Mouse (Mus musculus): ENCODE data around the gene Rnf5. TPM values are rescaled to one million over a fixed set of nuclear protein-coding genes. Genes with fewer than 3 reads are reported as not detected.

Gene Rnf5
- polyA plus RNA-seq, 1 experiment from 2014 or later: 114 TPM

DNA sequence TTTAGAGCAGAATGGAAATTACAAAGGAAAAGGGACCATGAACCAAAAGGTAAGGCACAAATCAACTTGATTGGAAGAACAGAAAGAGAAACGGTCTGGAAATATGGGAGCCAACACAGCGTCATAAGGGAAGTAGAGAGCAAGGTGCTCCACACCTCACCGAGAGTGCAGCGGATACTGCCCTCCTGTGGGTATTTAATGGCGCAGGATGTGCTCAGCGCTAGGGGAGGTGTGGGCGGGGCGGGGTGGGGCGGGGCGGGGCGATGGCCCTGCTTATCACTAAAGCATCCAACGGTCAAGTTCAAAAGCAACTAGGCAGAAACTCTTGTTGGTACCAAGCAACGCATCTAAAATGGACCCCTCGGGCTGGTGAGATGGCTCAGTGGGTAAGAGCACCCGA, 43.6 kb downstream of the Rnf5 start:
- 24% methylated on average over 15 of the region's 15 CpGs for WGBS
- no peak for ATAC-seq (replicated peaks; ENCODE audit: extremely low read depth, insufficient read depth, low FRiP score)
- no peaks in the 10 kb centered on the region for H3K27me3 ChIP-seq (ENCODE audit: control insufficient read depth, insufficient read depth, low read length)
- H3K9me3 ChIP-seq (replicated peaks; ENCODE audit: control insufficient read depth, low read length): 0 out of 2 replicates have a peak, but pooled peaks cover 2% of the 10 kb centered on the region
- H3K9ac ChIP-seq (ENCODE audit: low read length): no peak overlapping the region
- H3K4me1 ChIP-seq (ENCODE audit: control insufficient read depth, insufficient read depth, low read length): peaks cover 8% of the 10 kb centered on the region
- H3K36me3 ChIP-seq (ENCODE audit: control insufficient read depth, insufficient read depth): no peaks in the 10 kb centered on the region
- no peak overlapping the region for H3K4me3 ChIP-seq (ENCODE audit: low read length)
- no peak overlapping the region for H3K27ac ChIP-seq (ENCODE audit: low read length)
- no peak overlapping the region for H3K4me2 ChIP-seq (ENCODE audit: low read depth, low read length)

DNA sequence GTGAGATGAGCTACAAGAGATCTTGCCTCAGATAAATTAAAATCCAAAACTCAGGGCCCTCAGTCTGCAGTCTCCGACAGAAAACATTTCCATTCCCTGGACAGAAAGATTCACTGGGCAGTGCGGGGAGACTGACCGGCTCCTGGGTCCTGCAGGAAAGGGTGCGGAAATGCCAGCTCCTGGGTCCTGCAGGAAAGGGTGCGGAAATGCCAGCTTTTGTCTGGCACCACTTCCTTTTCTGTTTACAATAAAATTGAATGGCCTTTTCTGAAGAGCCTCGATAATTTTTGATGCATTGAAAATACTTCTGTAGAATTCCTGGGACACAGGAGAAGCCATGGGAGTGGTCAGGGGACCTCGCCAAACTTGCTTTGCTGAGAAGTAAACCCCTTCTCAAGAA, 44.4 kb downstream of the Rnf5 start:
- peaks cover 3% of the 10 kb centered on the region for H3K4me1 ChIP-seq (ENCODE audit: control insufficient read depth, insufficient read depth, low read length)
- no peak overlapping the region for H3K4me3 ChIP-seq (ENCODE audit: low read length)
- no peak overlapping the region for H3K9ac ChIP-seq (ENCODE audit: low read length)
- 0 out of 2 replicates have a peak, but pooled peaks cover 2% of the 10 kb centered on the region for H3K9me3 ChIP-seq (replicated peaks; ENCODE audit: control insufficient read depth, low read length)
- H3K36me3 ChIP-seq (ENCODE audit: control insufficient read depth, insufficient read depth): no peaks in the 10 kb centered on the region
- no peak overlapping the region for H3K4me2 ChIP-seq (ENCODE audit: low read depth, low read length)
- ATAC-seq (replicated peaks; ENCODE audit: extremely low read depth, insufficient read depth, low FRiP score): no peak
- no peaks in the 10 kb centered on the region for H3K27me3 ChIP-seq (ENCODE audit: control insufficient read depth, insufficient read depth, low read length)
- 81% methylated on average over 7 of the region's 7 CpGs for WGBS
- no peak overlapping the region for H3K27ac ChIP-seq (ENCODE audit: low read length)

DNA sequence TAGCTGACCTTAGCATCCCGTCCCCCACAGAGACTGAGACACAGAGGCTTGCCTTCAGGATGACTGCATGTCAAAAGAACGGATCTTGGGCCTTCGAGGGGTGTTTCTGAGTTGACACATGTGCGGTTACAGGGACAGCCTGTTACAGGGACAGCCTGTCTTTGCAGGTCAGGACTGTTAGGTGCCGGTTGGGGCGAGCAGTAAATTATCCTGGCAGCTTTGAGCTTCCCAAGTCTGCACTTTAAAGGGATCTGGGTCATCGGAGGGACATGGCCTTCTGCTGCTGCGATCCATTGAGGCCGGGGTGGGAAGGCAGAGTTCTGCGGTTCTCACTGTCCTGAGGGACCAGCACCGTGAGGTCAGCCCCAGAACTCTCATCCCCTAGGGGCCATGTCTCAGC, 46.1 kb downstream of the Rnf5 start:
- Histone ChIP-seq H3K27ac (ENCODE audit: low read length) (no peak overlapping the region), H3K9me3 (replicated peaks; ENCODE audit: control insufficient read depth, low read length) (0 out of 2 replicates have a peak, but pooled peaks cover 2% of the 10 kb centered on the region), H3K36me3 (ENCODE audit: control insufficient read depth, insufficient read depth) (no peaks in the 10 kb centered on the region), H3K4me1 (ENCODE audit: control insufficient read depth, insufficient read depth, low read length) (no peaks in the 10 kb centered on the region), H3K4me3 (ENCODE audit: low read length) (no peak overlapping the region), H3K27me3 (ENCODE audit: control insufficient read depth, insufficient read depth, low read length) (no peaks in the 10 kb centered on the region), H3K9ac (ENCODE audit: low read length) (no peak overlapping the region), H3K4me2 (ENCODE audit: low read depth, low read length) (no peak overlapping the region)
- ATAC-seq (replicated peaks; ENCODE audit: extremely low read depth, insufficient read depth, low FRiP score): no peak
- 69% methylated on average over 11 of the region's 11 CpGs for WGBS

DNA sequence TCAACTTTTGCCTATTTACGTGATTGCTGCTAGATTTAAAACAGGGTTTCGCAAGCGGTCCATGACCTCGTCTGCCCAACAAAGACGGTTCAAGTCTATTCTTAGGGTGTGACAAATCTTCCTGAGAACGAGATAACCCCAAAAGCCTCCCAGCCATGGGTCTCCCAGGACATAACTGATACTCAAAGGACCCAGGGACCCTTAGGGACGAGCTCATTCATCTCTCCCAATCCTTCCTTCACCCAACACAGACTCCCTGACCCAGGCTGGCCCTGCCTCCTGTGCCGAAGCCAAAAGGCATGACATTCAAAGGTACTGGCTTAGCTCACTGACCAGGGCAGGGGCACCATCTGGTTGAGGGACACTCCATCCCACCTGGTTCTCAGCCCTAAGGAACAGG, 47.1 kb downstream of the Rnf5 start:
- Histone ChIP-seq H3K4me2 (ENCODE audit: low read depth, low read length) (no peak overlapping the region), H3K36me3 (ENCODE audit: control insufficient read depth, insufficient read depth) (no peaks in the 10 kb centered on the region), H3K27me3 (ENCODE audit: control insufficient read depth, insufficient read depth, low read length) (no peaks in the 10 kb centered on the region), H3K4me3 (ENCODE audit: low read length) (no peak overlapping the region), H3K9me3 (replicated peaks; ENCODE audit: control insufficient read depth, low read length) (0 out of 2 replicates have a peak, but pooled peaks cover 2% of the 10 kb centered on the region), H3K9ac (ENCODE audit: low read length) (no peak overlapping the region), H3K27ac (ENCODE audit: low read length) (no peak overlapping the region), H3K4me1 (ENCODE audit: control insufficient read depth, insufficient read depth, low read length) (no peaks in the 10 kb centered on the region)
- ATAC-seq (replicated peaks; ENCODE audit: extremely low read depth, insufficient read depth, low FRiP score): no peak
- WGBS: 64% methylated on average over 8 of the region's 8 CpGs

DNA sequence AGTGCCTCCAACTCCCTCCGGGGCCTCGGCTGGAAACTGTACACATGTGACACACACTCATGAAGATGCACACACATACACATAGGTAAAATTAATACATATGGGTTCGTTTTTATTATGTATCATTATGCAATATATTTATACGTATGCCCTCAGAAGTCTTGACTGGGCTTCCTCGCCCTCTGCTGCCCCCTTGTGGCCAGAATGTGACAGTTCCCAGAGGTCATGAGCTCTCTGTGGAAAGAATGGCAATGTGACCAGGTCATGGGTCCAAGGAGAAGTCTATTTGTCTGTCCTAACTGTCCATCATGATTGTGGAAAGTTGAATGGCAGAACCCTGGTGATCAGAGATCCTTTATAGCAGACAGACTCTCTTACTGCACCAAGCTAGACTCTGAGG, 48.0 kb downstream of the Rnf5 start:
- no peaks in the 10 kb centered on the region for H3K36me3 ChIP-seq (ENCODE audit: control insufficient read depth, insufficient read depth)
- H3K4me2 ChIP-seq (ENCODE audit: low read depth, low read length): no peak overlapping the region
- H3K9ac ChIP-seq (ENCODE audit: low read length): no peak overlapping the region
- H3K27me3 ChIP-seq (ENCODE audit: control insufficient read depth, insufficient read depth, low read length): no peaks in the 10 kb centered on the region
- no peak overlapping the region for H3K4me3 ChIP-seq (ENCODE audit: low read length)
- H3K27ac ChIP-seq (ENCODE audit: low read length): no peak overlapping the region
- 0 out of 2 replicates have a peak, but pooled peaks cover 1% of the 10 kb centered on the region for H3K9me3 ChIP-seq (replicated peaks; ENCODE audit: control insufficient read depth, low read length)
- ATAC-seq (replicated peaks; ENCODE audit: extremely low read depth, insufficient read depth, low FRiP score): 0 out of 2 replicates have a peak, but pooled peaks have one; percentile 18
- H3K4me1 ChIP-seq (ENCODE audit: control insufficient read depth, insufficient read depth, low read length): no peaks in the 10 kb centered on the region
- WGBS: 20% methylated on average over 5 of the region's 5 CpGs

Other genes starting within 250 kb of the Rnf5 start
- 0.09 TPM in 1 of 2 replicates, not detected in the other for gene Btnl2, start 248.9 kb downstream of the Rnf5 start, polyA plus RNA-seq (2015; fragmentation: Nextera tagmentation; extraction: Ambion mirVana)
- gene Btnl1, start 226.6 kb downstream of the Rnf5 start, polyA plus RNA-seq (2015; fragmentation: Nextera tagmentation; extraction: Ambion mirVana): 0.18 TPM in 1 of 2 replicates, not detected in the other
- not detected in 2 replicates for gene BC051142, start 204.9 kb downstream of the Rnf5 start, polyA plus RNA-seq (2015; fragmentation: Nextera tagmentation; extraction: Ambion mirVana)
- gene Btnl4, start 126.4 kb downstream of the Rnf5 start, polyA plus RNA-seq (2015; fragmentation: Nextera tagmentation; extraction: Ambion mirVana): 0.08 TPM in 1 of 2 replicates, not detected in the other
- 0.26 TPM in 1 of 2 replicates, not detected in the other for gene Btnl6, start 86.3 kb downstream of the Rnf5 start, polyA plus RNA-seq (2015; fragmentation: Nextera tagmentation; extraction: Ambion mirVana)
- 4.8 and 9.0 TPM in 2 replicates for gene Notch4, start 39.4 kb downstream of the Rnf5 start, polyA plus RNA-seq (2015; fragmentation: Nextera tagmentation; extraction: Ambion mirVana)
- gene Gpsm3, start 13.9 kb downstream of the Rnf5 start, polyA plus RNA-seq (2015; fragmentation: Nextera tagmentation; extraction: Ambion mirVana): 11.3 and 18.5 TPM in 2 replicates
- 4.8 and 5.4 TPM in 2 replicates for gene Pbx2, start 12.4 kb downstream of the Rnf5 start, polyA plus RNA-seq (2015; fragmentation: Nextera tagmentation; extraction: Ambion mirVana)
- gene Ager, start 5.8 kb downstream of the Rnf5 start, polyA plus RNA-seq (2015; fragmentation: Nextera tagmentation; extraction: Ambion mirVana): 4.7 and 34.7 TPM in 2 replicates
- 47.9 and 53.5 TPM in 2 replicates for gene Agpat1, start 572 bp upstream of the Rnf5 start, polyA plus RNA-seq (2015; fragmentation: Nextera tagmentation; extraction: Ambion mirVana)
- gene Egfl8, start 12.3 kb upstream of the Rnf5 start, polyA plus RNA-seq (2015; fragmentation: Nextera tagmentation; extraction: Ambion mirVana): 1.8 and 2.0 TPM in 2 replicates
- 26.7 and 27.3 TPM in 2 replicates for gene Ppt2, start 24.8 kb upstream of the Rnf5 start, polyA plus RNA-seq (2015; fragmentation: Nextera tagmentation; extraction: Ambion mirVana)
- gene Prrt1, start 25.8 kb upstream of the Rnf5 start, polyA plus RNA-seq (2015; fragmentation: Nextera tagmentation; extraction: Ambion mirVana): 0.64 and 2.1 TPM in 2 replicates
- gene Fkbpl, start 41.1 kb upstream of the Rnf5 start, polyA plus RNA-seq (2015; fragmentation: Nextera tagmentation; extraction: Ambion mirVana): 11.7 and 12.3 TPM in 2 replicates
- 45.7 and 46.7 TPM in 2 replicates for gene Atf6b, start 43.5 kb upstream of the Rnf5 start, polyA plus RNA-seq (2015; fragmentation: Nextera tagmentation; extraction: Ambion mirVana)
- gene Tnxb, start 66.8 kb upstream of the Rnf5 start, polyA plus RNA-seq (2015; fragmentation: Nextera tagmentation; extraction: Ambion mirVana): 2.5 and 2.8 TPM in 2 replicates
- gene C4b, start 140.2 kb upstream of the Rnf5 start, polyA plus RNA-seq (2015; fragmentation: Nextera tagmentation; extraction: Ambion mirVana): 0.25 and 0.34 TPM in 2 replicates
- not detected in 2 replicates for gene Cyp21a1, start 200.9 kb upstream of the Rnf5 start, polyA plus RNA-seq (2015; fragmentation: Nextera tagmentation; extraction: Ambion mirVana)
- gene Stk19, start 233.3 kb upstream of the Rnf5 start, polyA plus RNA-seq (2015; fragmentation: Nextera tagmentation; extraction: Ambion mirVana): 17.1 and 24.4 TPM in 2 replicates
- 37.7 and 38.6 TPM in 2 replicates for gene Dxo, start 233.3 kb upstream of the Rnf5 start, polyA plus RNA-seq (2015; fragmentation: Nextera tagmentation; extraction: Ambion mirVana)
- gene Skiv2l, start 246.5 kb upstream of the Rnf5 start, polyA plus RNA-seq (2015; fragmentation: Nextera tagmentation; extraction: Ambion mirVana): 32.9 and 33.9 TPM in 2 replicates
- gene Nelfe, start 246.7 kb upstream of the Rnf5 start, polyA plus RNA-seq (2015; fragmentation: Nextera tagmentation; extraction: Ambion mirVana): 57.5 and 64.3 TPM in 2 replicates

All from heart, embryonic 16.5 days (tissue).